Mouse (Mus musculus) gastrocnemius, postnatal 36 days (tissue): ENCODE results near the gene H2-M10.6. TPM values are rescaled to one million over a fixed set of nuclear protein-coding genes. Genes with fewer than 3 reads are reported as not detected.

ENCODE experiments used
- DNase-seq, 2 experiments: peaks; one replicate each; pipeline ENCODE4 v3.0.0; 2022
- intact Hi-C: fragments of 180-260 bp; cut with DNase I; formaldehyde crosslinking; loops from one replicate; pipeline ENCODE4 v1.15.1; 2025
- total RNA-seq, 2 experiments: library from RNA; stranded (reverse); gene quantifications; 2 replicates each; pipeline ENCODE4 v1.2.3; 2021

Gene H2-M10.6
- total RNA-seq, 2 experiments from 2014 or later, result not detected

GRCm38 (mm10) chr17:36839001-36839400 is 27.0 kb downstream of the H2-M10.6 start:
- intact Hi-C loops, result loop anchor here (5.0 kb wide), 1 partner anchor 118 kb away; the partner anchor contains the start of genes Znrd1 and Znrd1as
- no peak for DNase-seq

- DNase-seq, result no peak
- intact Hi-C loops, result loop anchor here (5.0 kb wide), 1 partner anchor 117 kb away; the partner anchor contains the start of genes Znrd1 and Znrd1as
These were observed 28.0 kb downstream of the H2-M10.6 start for GRCm38 (mm10) chr17:36839931-36840330.

- intact Hi-C loops, result no loop called here
- no peak for DNase-seq
These were observed 29.0 kb downstream of the H2-M10.6 start for GRCm38 (mm10) chr17:36840961-36841445.

GRCm38 (mm10) chr17:36843696-36844095 is 31.7 kb downstream of the H2-M10.6 start:
- no peak for DNase-seq
- intact Hi-C loops, result no loop called here

- DNase-seq, result no peak
- intact Hi-C loops, result no loop called here
These were observed 32.3 kb downstream of the H2-M10.6 start for GRCm38 (mm10) chr17:36844286-36844719.

GRCm38 (mm10) chr17:36844725-36845124 is 32.8 kb downstream of the H2-M10.6 start:
- intact Hi-C loops, result no loop called here
- no peak for DNase-seq

GRCm38 (mm10) chr17:36848911-36849310 is 36.9 kb downstream of the H2-M10.6 start:
- no peak for DNase-seq
- intact Hi-C loops, result no loop called here

- intact Hi-C loops, result no loop called here
- no peak for DNase-seq
These were observed 38.0 kb downstream of the H2-M10.6 start for GRCm38 (mm10) chr17:36849992-36850391.

- intact Hi-C loops, result no loop called here
- no peak for DNase-seq
These were observed 39.2 kb downstream of the H2-M10.6 start for GRCm38 (mm10) chr17:36851200-36851599.

- intact Hi-C loops, result no loop called here
- DNase-seq, result no peak
These were observed 39.7 kb downstream of the H2-M10.6 start for GRCm38 (mm10) chr17:36851627-36852026.

- DNase-seq, result no peak
- intact Hi-C loops, result no loop called here
These were observed 43.5 kb downstream of the H2-M10.6 start for GRCm38 (mm10) chr17:36855484-36855883.

- DNase-seq, result no peak
- intact Hi-C loops, result no loop called here
These were observed 44.3 kb downstream of the H2-M10.6 start for GRCm38 (mm10) chr17:36856236-36856635.

- intact Hi-C loops, result no loop called here
These were observed 46.2 kb downstream of the H2-M10.6 start for GRCm38 (mm10) chr17:36858181-36858580.

GRCm38 (mm10) chr17:36861680-36862079 is 49.7 kb downstream of the H2-M10.6 start:
- no peak for DNase-seq
- intact Hi-C loops, result no loop called here

More at GRCm38 (mm10) chr17:36858181-36858580, 46.2 kb downstream of the H2-M10.6 start:
- no peak for DNase-seq

Other genes starting within 250 kb of the H2-M10.6 start
- not detected for gene H2-M9, start 169.5 kb upstream of the H2-M10.6 start, total RNA-seq
- not detected for gene H2-M1, start 140.0 kb upstream of the H2-M10.6 start, total RNA-seq
- not detected for gene H2-M10.5, start 39.3 kb upstream of the H2-M10.6 start, total RNA-seq
- 10 to 100 TPM; 17.1 to 18.8 TPM for gene Trim26, start 25.0 kb downstream of the H2-M10.6 start, total RNA-seq
- not detected for gene Trim15, start 55.0 kb downstream of the H2-M10.6 start, total RNA-seq
- gene Trim10, start 57.4 kb downstream of the H2-M10.6 start, total RNA-seq, result not detected
- not detected for gene Trim40, start 78.0 kb downstream of the H2-M10.6 start, total RNA-seq
- gene Trim31, start 85.9 kb downstream of the H2-M10.6 start, total RNA-seq, result not detected
- gene Rnf39, start 130.7 kb downstream of the H2-M10.6 start, total RNA-seq, result not detected
- gene Ppp1r11, start 139.6 kb downstream of the H2-M10.6 start, total RNA-seq, result 10 to 100 TPM; 48.0 to 56.2 TPM
- 10 to 100 TPM; 16.1 to 17.7 TPM for gene Znrd1, start 146.4 kb downstream of the H2-M10.6 start, total RNA-seq
- 10 to 100 TPM; 16.1 to 17.2 TPM for gene Znrd1as, start 146.4 kb downstream of the H2-M10.6 start, total RNA-seq
- gene 2410137M14Rik, start 169.1 kb downstream of the H2-M10.6 start, total RNA-seq, result not detected
- gene H2-M5, start 177.4 kb downstream of the H2-M10.6 start, total RNA-seq, result under 1 TPM in 1 of 2 experiments, not detected in 1; 0.10 TPM
- under 1 TPM; 0.23 to 0.59 TPM for gene Zfp57, start 189.0 kb downstream of the H2-M10.6 start, total RNA-seq
- not detected for gene Mog, start 211.2 kb downstream of the H2-M10.6 start, total RNA-seq
- gene Gabbr1, start 233.8 kb downstream of the H2-M10.6 start, total RNA-seq, result 1 to 10 TPM; 8.0 to 8.1 TPM